Mouse (Mus musculus) testis, adult 2 months (tissue): ENCODE measurements around the gene Kif2c. TPM values are rescaled to one million over a fixed set of nuclear protein-coding genes. Genes with fewer than 3 reads are reported as not detected.

Experiments used
- H3K27ac ChIP-seq: fragments of 200-500 bp; 2 replicates; pipeline ENCODE4 v1.5.1; 2012; ENCODE audit warnings: low read depth, low read length; ENCODE audit not compliant: control insufficient read depth, insufficient read depth
- H3K27me3 ChIP-seq: fragments of 200-500 bp; 2 replicates; pipeline ENCODE4 v1.6.1; 2012; ENCODE audit warnings: mild to moderate bottlenecking, low read length, moderate library complexity; ENCODE audit not compliant: control insufficient read depth, insufficient read depth
- H3K36me3 ChIP-seq: fragments of 200-500 bp; 2 replicates; pipeline ENCODE4 v1.6.1; 2012; ENCODE audit warnings: mild to moderate bottlenecking, low read length; ENCODE audit not compliant: control insufficient read depth, insufficient read depth
- H3K4me1 ChIP-seq: fragments of 200-500 bp; 2 replicates; pipeline ENCODE4 v1.6.1; 2012; ENCODE audit warnings: low read length; ENCODE audit not compliant: control insufficient read depth, insufficient read depth
- H3K4me3 ChIP-seq: fragments of 200-500 bp; 2 replicates; pipeline ENCODE4 v1.5.1; 2012; ENCODE audit warnings: low read depth, mild to moderate bottlenecking, low read length, moderate library complexity, mixed read lengths; ENCODE audit not compliant: control insufficient read depth
- CTCF ChIP-seq: fragments of 200-500 bp; IDR thresholded peaks from 2 replicates; pipeline ENCODE4 v1.5.1; 2012; ENCODE audit warnings: low read depth, mild to moderate bottlenecking, inconsistent platforms, low read length, moderate library complexity; ENCODE audit not compliant: control insufficient read depth, insufficient read depth, insufficient replicate concordance
- POLR2A ChIP-seq: fragments of 200-500 bp; IDR thresholded peaks from 2 replicates; pipeline ENCODE4 v1.6.1; 2012; ENCODE audit warnings: low read depth, mild to moderate bottlenecking, inconsistent platforms, low read length, moderate library complexity; ENCODE audit not compliant: control insufficient read depth
- polyA plus RNA-seq: library from polyadenylated mRNA; depleted of rRNA; stranded (reverse); fragments of >200 nt; gene quantifications from 2 replicates; pipeline ENCODE4 v1.2.3, GENCODE M21; 2012

Gene Kif2c
- polyA plus RNA-seq, 1 experiment: 325 TPM

- Histone ChIP-seq H3K27ac (peak overlapping the region; percentile 73), H3K36me3 (no peaks in the 10 kb centered on the region), H3K4me1 (peaks cover 19% of the 10 kb centered on the region), H3K27me3 (no peaks in the 10 kb centered on the region), H3K4me3 (peak overlapping the region; percentile 89)
- TF ChIP-seq POLR2A (peak; percentile 85), CTCF (peak; percentile 56; the same call in 1 of the 2 replicates)
These were observed 61.7 kb downstream of the Kif2c start for GRCm38 (mm10) chr4:117120445-117121414.

GRCm38 (mm10) chr4:117120052-117120444 is 62.4 kb downstream of the Kif2c start:
- Histone ChIP-seq H3K27ac (peak overlapping the region; percentile 73), H3K36me3 (no peaks in the 10 kb centered on the region), H3K4me1 (peaks cover 12% of the 10 kb centered on the region), H3K4me3 (peak overlapping the region; percentile 89), H3K27me3 (no peaks in the 10 kb centered on the region)
- no peak for TF ChIP-seq POLR2A

- no peak overlapping the region for H3K4me3 ChIP-seq
- no peak for TF ChIP-seq CTCF
- TF ChIP-seq POLR2A: no peak
These were observed 62.8 kb downstream of the Kif2c start for GRCm38 (mm10) chr4:117119636-117120035.

GRCm38 (mm10) chr4:117117931-117118330 is 64.5 kb downstream of the Kif2c start:
- Histone ChIP-seq H3K27me3 (no peaks in the 10 kb centered on the region), H3K27ac (no peak overlapping the region), H3K36me3 (peaks cover 1% of the 10 kb centered on the region; the same call in 1 of the 2 replicates), H3K4me3 (no peak overlapping the region), H3K4me1 (peaks cover 12% of the 10 kb centered on the region)
- TF ChIP-seq POLR2A: no peak
- no peak for TF ChIP-seq CTCF

More at GRCm38 (mm10) chr4:117119636-117120035, 62.8 kb downstream of the Kif2c start:
- H3K27ac ChIP-seq: no peak overlapping the region; the same call in 1 of the 2 replicates
- peaks cover 12% of the 10 kb centered on the region for H3K4me1 ChIP-seq
- no peaks in the 10 kb centered on the region for H3K27me3 ChIP-seq
- 0 out of 2 replicates have a peak, but pooled peaks cover 1% of the 10 kb centered on the region for H3K36me3 ChIP-seq

GRCm38 (mm10) chr4:117115592-117115991 is 66.8 kb downstream of the Kif2c start:
- Histone ChIP-seq H3K4me1 (peaks cover 10% of the 10 kb centered on the region), H3K36me3 (peaks cover 1% of the 10 kb centered on the region; the same call in 1 of the 2 replicates), H3K4me3 (no peak overlapping the region), H3K27ac (no peak overlapping the region), H3K27me3 (no peaks in the 10 kb centered on the region)
- TF ChIP-seq CTCF: no peak
- no peak for TF ChIP-seq POLR2A

- Histone ChIP-seq H3K36me3 (peaks cover 1% of the 10 kb centered on the region; the same call in 1 of the 2 replicates), H3K4me3 (no peak overlapping the region), H3K27me3 (no peaks in the 10 kb centered on the region), H3K4me1 (no peaks in the 10 kb centered on the region), H3K27ac (no peak overlapping the region)
- TF ChIP-seq CTCF (no peak), POLR2A (no peak)
These were observed 69.2 kb downstream of the Kif2c start for GRCm38 (mm10) chr4:117113237-117113636.

- TF ChIP-seq CTCF: no peak
- TF ChIP-seq POLR2A: no peak
- Histone ChIP-seq H3K27ac (no peak overlapping the region), H3K36me3 (peaks cover 1% of the 10 kb centered on the region; the same call in 1 of the 2 replicates), H3K27me3 (no peaks in the 10 kb centered on the region), H3K4me1 (no peaks in the 10 kb centered on the region), H3K4me3 (no peak overlapping the region)
These were observed 71.5 kb downstream of the Kif2c start for GRCm38 (mm10) chr4:117110985-117111384.
